Mouse (Mus musculus) forebrain, embryonic 13.5 days (tissue): ENCODE data around the gene Pabpn1l. TPM values are rescaled to one million over a fixed set of nuclear protein-coding genes. Genes with fewer than 3 reads are reported as not detected.

Experiments
- ATAC-seq: fragments of 200-750 bp; cut with Nextera tagmentation; 2 replicates; pipeline ENCODE4 v1.8.0; 2017
- H3K27ac ChIP-seq: fragments of 300-500 bp; sonication (generic); 2 replicates; pipeline ENCODE4 v1.5.1; 2015; ENCODE audit warnings: inconsistent platforms, mild to moderate bottlenecking, moderate library complexity
- H3K27me3 ChIP-seq: fragments of 300-500 bp; sonication (generic); 2 replicates; pipeline ENCODE4 v1.6.1; 2015; ENCODE audit warnings: mild to moderate bottlenecking, inconsistent platforms
- H3K36me3 ChIP-seq: fragments of 300-500 bp; sonication (generic); 2 replicates; pipeline ENCODE4 v1.6.1; 2015; ENCODE audit warnings: mild to moderate bottlenecking, inconsistent platforms; ENCODE audit not compliant: poor library complexity, severe bottlenecking
- H3K4me1 ChIP-seq: fragments of 300-500 bp; sonication (generic); 2 replicates; pipeline ENCODE4 v1.6.1; 2015; ENCODE audit warnings: inconsistent platforms
- H3K4me2 ChIP-seq: fragments of 300-500 bp; sonication (generic); 2 replicates; pipeline ENCODE4 v1.6.1; 2015; ENCODE audit warnings: inconsistent platforms, mild to moderate bottlenecking, moderate library complexity
- H3K4me3 ChIP-seq: fragments of 300-500 bp; sonication (generic); 2 replicates; pipeline ENCODE4 v1.5.1; 2015; ENCODE audit warnings: mild to moderate bottlenecking, inconsistent platforms
- H3K9ac ChIP-seq: fragments of 300-500 bp; sonication (generic); 2 replicates; pipeline ENCODE4 v1.6.1; 2015; ENCODE audit warnings: mild to moderate bottlenecking, inconsistent platforms
- H3K9me3 ChIP-seq: fragments of 300-500 bp; sonication (generic); replicated peaks from 2 replicates; pipeline ENCODE4 v1.6.1; 2016; ENCODE audit warnings: inconsistent platforms
- WGBS: fragments of 180-500 bp; shearing (Covaris S2); methylation state at CpG from one replicate; pipeline ENCODE4 v1.1.7; 2015; 5-methylcytosine and 5-hydroxymethylcytosine counted together
- polyA plus RNA-seq: library from polyadenylated mRNA; unstranded; fragments of >200 nt; fragmentation: Nextera tagmentation; extraction: Ambion mirVana; gene quantifications from 2 replicates; pipeline ENCODE4 v1.2.1, GENCODE M21; 2015

The Pabpn1l gene
- polyA plus RNA-seq, 1 experiment from 2014 or later: not detected

DNA sequence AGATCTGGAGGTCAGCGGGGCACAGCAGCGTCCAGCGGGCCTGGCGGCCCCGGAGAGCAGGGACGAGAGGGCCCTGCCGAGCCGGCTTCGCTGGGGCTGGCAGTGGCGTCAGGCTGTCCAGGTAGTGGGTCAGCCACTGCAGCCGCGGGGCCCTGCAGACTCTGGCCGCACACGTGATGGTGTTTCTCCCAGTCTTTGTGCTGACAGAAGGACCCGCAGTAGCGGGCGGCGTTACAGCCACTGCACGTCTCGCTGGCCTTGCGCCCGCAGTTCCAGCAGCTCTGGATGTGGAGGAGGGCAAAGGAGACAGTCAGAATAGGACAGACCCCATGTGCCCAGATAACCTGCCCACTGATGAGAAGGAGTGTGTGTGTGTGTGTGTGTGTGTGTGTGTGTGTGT lies 8.2 kb upstream of the Pabpn1l start:
- Histone ChIP-seq H3K9ac (no peak overlapping the region), H3K9me3 (no peaks in the 10 kb centered on the region), H3K4me1 (peaks cover 6% of the 10 kb centered on the region; the same call in 1 of the 2 replicates), H3K36me3 (peaks cover 55% of the 10 kb centered on the region), H3K27me3 (peaks cover 14% of the 10 kb centered on the region; the same call in 1 of the 2 replicates), H3K4me3 (no peak overlapping the region), H3K4me2 (peak overlapping the region; percentile 24; the same call in 1 of the 2 replicates), H3K27ac (no peak overlapping the region)
- WGBS: 58% methylated on average over 22 of the region's 22 CpGs
- no peak; the same call in 1 of the 2 replicates for ATAC-seq

GRCm38 (mm10) chr8:122629388-122629787 lies 6.8 kb upstream of the Pabpn1l start:
- peaks cover 6% of the 10 kb centered on the region; the same call in 1 of the 2 replicates for H3K4me1 ChIP-seq
- no peaks in the 10 kb centered on the region for H3K9me3 ChIP-seq
- no peak overlapping the region for H3K4me2 ChIP-seq
- 22% methylated on average over 10 of the region's 10 CpGs for WGBS
- no peak for ATAC-seq
- H3K4me3 ChIP-seq: no peak overlapping the region
- H3K27me3 ChIP-seq: peaks cover 14% of the 10 kb centered on the region; the same call in 1 of the 2 replicates
- no peak overlapping the region for H3K9ac ChIP-seq
- peaks cover 42% of the 10 kb centered on the region for H3K36me3 ChIP-seq
- H3K27ac ChIP-seq: no peak overlapping the region

DNA sequence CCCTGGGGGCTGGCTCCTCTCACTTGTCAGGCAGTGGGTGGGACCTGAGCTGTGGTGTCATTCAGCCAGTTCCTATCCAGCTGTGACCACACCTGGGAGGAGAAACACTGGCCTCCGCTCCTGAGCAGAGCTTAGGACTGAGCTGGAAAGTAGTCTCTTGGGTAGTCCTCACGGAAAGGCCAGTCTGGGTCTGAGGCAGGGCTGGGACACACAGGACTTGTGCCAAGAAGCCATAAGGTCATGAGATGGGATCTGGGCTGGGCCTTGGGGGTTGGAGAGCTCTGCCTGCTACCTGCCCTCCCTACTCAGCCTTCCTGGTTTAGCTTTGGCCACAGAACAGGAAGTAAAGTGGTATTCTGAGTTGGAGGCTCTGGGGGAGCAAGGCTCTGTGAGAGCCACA lies 4.4 kb upstream of the Pabpn1l start:
- 64% methylated on average over 2 of the region's 2 CpGs for WGBS
- no peak overlapping the region for H3K27ac ChIP-seq
- ATAC-seq: no peak

GRCm38 (mm10) chr8:122625811-122626210 lies 3.3 kb upstream of the Pabpn1l start:
- Histone ChIP-seq H3K27ac (no peak overlapping the region), H3K4me2 (no peak overlapping the region), H3K9ac (no peak overlapping the region), H3K4me1 (peaks cover 6% of the 10 kb centered on the region; the same call in 1 of the 2 replicates), H3K27me3 (peaks cover 13% of the 10 kb centered on the region; the same call in 1 of the 2 replicates), H3K9me3 (no peaks in the 10 kb centered on the region), H3K36me3 (peaks cover 17% of the 10 kb centered on the region), H3K4me3 (no peak overlapping the region)
- 81% methylated on average over 9 of the region's 9 CpGs for WGBS
- no peak for ATAC-seq

More for the DNA sequence above, 4.4 kb upstream of the Pabpn1l start:
- Histone ChIP-seq H3K4me3 (no peak overlapping the region), H3K4me2 (no peak overlapping the region), H3K36me3 (peaks cover 18% of the 10 kb centered on the region), H3K4me1 (peaks cover 6% of the 10 kb centered on the region; the same call in 1 of the 2 replicates), H3K9ac (no peak overlapping the region), H3K9me3 (no peaks in the 10 kb centered on the region), H3K27me3 (peaks cover 14% of the 10 kb centered on the region; the same call in 1 of the 2 replicates)

- Histone ChIP-seq H3K27me3 (0 out of 2 replicates have a peak, but pooled peaks cover 7% of the 10 kb centered on the region), H3K4me3 (no peak overlapping the region), H3K4me1 (no peaks in the 10 kb centered on the region), H3K9me3 (no peaks in the 10 kb centered on the region), H3K27ac (no peak overlapping the region), H3K4me2 (no peak overlapping the region), H3K9ac (no peak overlapping the region), H3K36me3 (0 out of 2 replicates have a peak, but pooled peaks cover 10% of the 10 kb centered on the region)
- no peak for ATAC-seq
- WGBS: 73% methylated on average over 5 of the region's 5 CpGs
Measured at GRCm38 (mm10) chr8:122624653-122625052, 2.1 kb upstream of the Pabpn1l start.

- ATAC-seq: no peak
- Histone ChIP-seq H3K36me3 (0 out of 2 replicates have a peak, but pooled peaks cover 10% of the 10 kb centered on the region), H3K27me3 (0 out of 2 replicates have a peak, but pooled peaks cover 3% of the 10 kb centered on the region), H3K4me1 (no peaks in the 10 kb centered on the region), H3K9ac (no peak overlapping the region), H3K4me3 (no peak overlapping the region), H3K4me2 (no peak overlapping the region), H3K9me3 (no peaks in the 10 kb centered on the region), H3K27ac (no peak overlapping the region)
- 88% methylated on average over 17 of the region's 17 CpGs for WGBS
Measured at GRCm38 (mm10) chr8:122623844-122624642, 1.5 kb upstream of the Pabpn1l start.

DNA sequence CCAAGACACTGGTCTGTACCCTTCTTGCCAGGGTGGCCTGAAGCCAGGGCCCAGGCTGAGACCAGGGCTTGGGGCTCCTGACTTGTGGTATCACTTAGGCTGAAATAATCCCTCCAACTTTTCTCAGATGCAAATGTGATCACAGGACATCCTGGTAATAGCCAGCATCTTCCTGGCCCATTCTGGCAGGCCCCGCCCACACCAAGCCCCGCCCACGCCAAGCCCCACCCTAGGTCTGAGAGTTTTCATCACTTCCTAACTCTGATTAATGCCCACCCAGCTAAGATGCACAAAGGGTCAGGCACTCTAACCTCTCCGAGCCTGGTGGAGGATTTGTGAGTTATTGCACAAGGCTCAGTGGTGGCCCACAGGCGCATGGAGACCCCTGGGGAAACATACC lies 2.1 kb downstream of the Pabpn1l start:
- peaks cover 3% of the 10 kb centered on the region; the same call in 1 of the 2 replicates for H3K4me1 ChIP-seq
- 39% methylated on average over 5 of the region's 5 CpGs for WGBS
- H3K9me3 ChIP-seq: no peaks in the 10 kb centered on the region
- no peaks in the 10 kb centered on the region for H3K27me3 ChIP-seq
- H3K4me3 ChIP-seq: no peak overlapping the region
- no peak overlapping the region for H3K4me2 ChIP-seq
- H3K36me3 ChIP-seq: no peaks in the 10 kb centered on the region
- H3K9ac ChIP-seq: no peak overlapping the region
- ATAC-seq: no peak
- no peak overlapping the region for H3K27ac ChIP-seq

GRCm38 (mm10) chr8:122618660-122619378 lies 3.7 kb downstream of the Pabpn1l start:
- no peaks in the 10 kb centered on the region for H3K9me3 ChIP-seq
- no peak overlapping the region for H3K27ac ChIP-seq
- H3K4me1 ChIP-seq: peaks cover 3% of the 10 kb centered on the region; the same call in 1 of the 2 replicates
- no peaks in the 10 kb centered on the region for H3K27me3 ChIP-seq
- H3K36me3 ChIP-seq: no peaks in the 10 kb centered on the region
- WGBS: 76% methylated on average over 6 of the region's 6 CpGs
- H3K9ac ChIP-seq: no peak overlapping the region
- H3K4me2 ChIP-seq: no peak overlapping the region
- ATAC-seq: no peak
- H3K4me3 ChIP-seq: no peak overlapping the region

DNA sequence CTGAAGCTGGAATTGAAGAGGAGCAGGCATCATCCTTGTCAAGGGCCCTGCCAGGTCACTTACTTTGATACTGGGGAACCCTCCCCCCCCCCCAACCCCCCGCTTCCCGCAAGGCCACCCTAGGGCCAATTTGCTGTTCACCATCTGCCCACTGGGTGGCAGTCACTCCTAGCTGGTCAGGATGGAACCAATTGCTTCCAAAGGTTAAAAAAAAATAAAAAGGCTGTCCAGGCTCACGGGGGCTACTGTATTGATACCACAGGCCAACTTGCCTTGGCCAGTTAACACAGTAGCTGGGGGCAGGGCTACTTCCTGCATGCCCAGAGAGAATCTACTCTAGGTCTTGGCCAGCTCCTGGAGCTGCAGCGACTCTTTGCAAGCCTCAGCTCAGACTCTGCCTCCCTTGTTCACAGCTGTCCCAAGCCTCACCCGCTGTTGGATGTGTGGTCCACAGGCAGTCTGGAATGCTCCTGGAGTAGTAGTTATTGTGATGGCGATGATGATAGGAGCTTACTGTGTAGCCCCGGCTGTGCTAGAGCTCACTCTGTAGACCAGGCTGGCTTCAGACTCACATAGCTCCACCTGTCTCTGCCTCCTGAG lies 4.5 kb downstream of the Pabpn1l start:
- no peak overlapping the region for H3K9ac ChIP-seq
- peaks cover 4% of the 10 kb centered on the region; the same call in 1 of the 2 replicates for H3K4me1 ChIP-seq
- H3K4me3 ChIP-seq: no peak overlapping the region
- H3K36me3 ChIP-seq: no peaks in the 10 kb centered on the region
- H3K4me2 ChIP-seq: no peak overlapping the region
- H3K27me3 ChIP-seq: no peaks in the 10 kb centered on the region
- H3K27ac ChIP-seq: no peak overlapping the region
- ATAC-seq: peak; percentile 37; the same call in 1 of the 2 replicates
- 38% methylated on average over 5 of the region's 7 CpGs for WGBS
- H3K9me3 ChIP-seq: no peaks in the 10 kb centered on the region

DNA sequence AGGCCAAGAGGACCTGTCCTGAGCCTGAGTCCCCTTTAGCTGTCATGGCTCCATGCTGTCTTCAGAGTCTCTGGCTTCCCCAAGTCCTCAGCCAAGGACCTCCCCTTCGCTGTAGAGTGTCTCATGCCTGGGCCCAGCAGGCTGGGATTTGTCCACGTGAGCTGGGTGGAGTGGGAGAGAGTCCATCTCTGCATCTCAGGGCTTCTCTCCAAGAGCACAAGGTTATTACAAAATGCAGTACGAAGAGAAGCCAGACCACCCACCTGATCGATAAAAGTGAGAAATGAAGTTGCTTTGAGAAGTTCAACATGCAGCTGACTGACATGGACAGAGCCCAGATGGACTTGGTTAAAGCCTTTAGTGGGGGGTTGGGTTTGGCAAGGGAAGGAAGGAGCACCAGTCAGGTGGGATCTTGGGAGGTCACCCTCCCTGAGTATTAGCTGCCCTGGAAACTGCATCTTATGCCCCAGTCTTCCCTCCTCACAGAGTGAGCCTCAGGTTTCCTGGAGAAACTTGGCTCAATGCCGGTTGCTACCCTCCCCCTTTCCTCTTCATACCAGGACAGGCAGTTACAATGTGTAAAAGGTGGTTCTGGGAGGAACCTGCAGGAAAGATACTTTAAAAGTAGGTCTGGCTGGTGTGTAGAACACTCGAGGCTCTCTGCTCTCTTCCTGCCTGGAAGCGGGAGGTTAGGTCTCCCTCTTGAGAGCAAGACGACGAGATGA lies 6.2 kb downstream of the Pabpn1l start:
- Histone ChIP-seq H3K9me3 (no peaks in the 10 kb centered on the region), H3K4me3 (no peak overlapping the region), H3K36me3 (no peaks in the 10 kb centered on the region), H3K4me2 (no peak overlapping the region), H3K4me1 (peaks cover 15% of the 10 kb centered on the region), H3K27ac (no peak overlapping the region), H3K9ac (no peak overlapping the region), H3K27me3 (no peaks in the 10 kb centered on the region)
- ATAC-seq: no peak
- 74% methylated on average over 9 of the region's 9 CpGs for WGBS
